Mouse (Mus musculus): ENCODE measurements around the gene Piezo1. TPM values are rescaled to one million over a fixed set of nuclear protein-coding genes. Genes with fewer than 3 reads are reported as not detected.

Gene Piezo1
- total and polyA plus RNA-seq, 2 experiments = 2.2 to 11.1 TPM

- H3K79me2 ChIP-seq (ENCODE audit: control insufficient read depth, insufficient read depth, low read length) = peaks cover 3% of the 10 kb centered on the region; the same call in 1 of the 2 replicates
- H3K36me3 ChIP-seq (ENCODE audit: control insufficient read depth, insufficient read depth, low read length) = no peaks in the 10 kb centered on the region
- no peak overlapping the region for H3K27ac ChIP-seq (replicated peaks; ENCODE audit: insufficient read depth, low read depth, low read length)
- H3K9ac ChIP-seq (ENCODE audit: low read depth, low read length) = no peak overlapping the region
- DNase-seq (ENCODE audit: extremely low read depth, low read depth, low spot score) = no peak
- no peaks in the 10 kb centered on the region for H3K4me1 ChIP-seq (ENCODE audit: control insufficient read depth, insufficient read depth, low read length)
- no peak overlapping the region for H3K4me3 ChIP-seq (ENCODE audit: insufficient read depth, low read depth, low read length)
- TF ChIP-seq POLR2A (IDR thresholded peaks at IDR 0.05; ENCODE audit: extremely low read depth, insufficient read depth, low read length) (no peak), CTCF (IDR thresholded peaks at IDR 0.05; ENCODE audit: low read depth, low read length) (no peak)
- H3K27me3 ChIP-seq (ENCODE audit: control insufficient read depth, insufficient read depth, low read length) = no peaks in the 10 kb centered on the region
- 84% methylated on average over 13 of the region's 13 CpGs for WGBS
These were observed 2.8 kb downstream of the Piezo1 start for GRCm38 (mm10) chr8:122548331-122548730.

GRCm38 (mm10) chr8:122547815-122548214 is 3.3 kb downstream of the Piezo1 start:
- Histone ChIP-seq H3K79me2 (ENCODE audit: control insufficient read depth, insufficient read depth, low read length) (peaks cover 3% of the 10 kb centered on the region; the same call in 1 of the 2 replicates), H3K4me3 (ENCODE audit: insufficient read depth, low read depth, low read length) (no peak overlapping the region), H3K36me3 (ENCODE audit: control insufficient read depth, insufficient read depth, low read length) (no peaks in the 10 kb centered on the region), H3K27ac (replicated peaks; ENCODE audit: insufficient read depth, low read depth, low read length) (no peak overlapping the region), H3K4me1 (ENCODE audit: control insufficient read depth, insufficient read depth, low read length) (no peaks in the 10 kb centered on the region), H3K27me3 (ENCODE audit: control insufficient read depth, insufficient read depth, low read length) (no peaks in the 10 kb centered on the region), H3K9ac (ENCODE audit: low read depth, low read length) (no peak overlapping the region)
- no peak for DNase-seq (ENCODE audit: extremely low read depth, low read depth, low spot score)
- TF ChIP-seq POLR2A (IDR thresholded peaks at IDR 0.05; ENCODE audit: extremely low read depth, insufficient read depth, low read length) = no peak
- no peak for TF ChIP-seq CTCF (IDR thresholded peaks at IDR 0.05; ENCODE audit: low read depth, low read length)
- 65% methylated on average over 5 of the region's 5 CpGs for WGBS

- no peaks in the 10 kb centered on the region for H3K36me3 ChIP-seq (ENCODE audit: control insufficient read depth, insufficient read depth, low read length)
- no peaks in the 10 kb centered on the region for H3K27me3 ChIP-seq (ENCODE audit: control insufficient read depth, insufficient read depth, low read length)
- WGBS = 67% methylated on average over 24 of the region's 24 CpGs
- peaks cover 7% of the 10 kb centered on the region; the same call in 1 of the 2 replicates for H3K79me2 ChIP-seq (ENCODE audit: control insufficient read depth, insufficient read depth, low read length)
- H3K9ac ChIP-seq (ENCODE audit: low read depth, low read length) = peak overlapping the region; percentile 23
- DNase-seq (ENCODE audit: extremely low read depth, low read depth, low spot score) = no peak
- H3K4me3 ChIP-seq (ENCODE audit: insufficient read depth, low read depth, low read length) = no peak overlapping the region
- peak overlapping the region; percentile 25 for H3K27ac ChIP-seq (replicated peaks; ENCODE audit: insufficient read depth, low read depth, low read length)
- TF ChIP-seq POLR2A (IDR thresholded peaks at IDR 0.05; ENCODE audit: extremely low read depth, insufficient read depth, low read length) = no peak
- TF ChIP-seq CTCF (IDR thresholded peaks at IDR 0.05; ENCODE audit: low read depth, low read length) = no peak
- no peaks in the 10 kb centered on the region for H3K4me1 ChIP-seq (ENCODE audit: control insufficient read depth, insufficient read depth, low read length)
These were observed 4.2 kb downstream of the Piezo1 start for GRCm38 (mm10) chr8:122546811-122547453.

- Histone ChIP-seq H3K36me3 (ENCODE audit: control insufficient read depth, insufficient read depth, low read length) (no peaks in the 10 kb centered on the region), H3K9ac (ENCODE audit: low read depth, low read length) (no peak overlapping the region), H3K27me3 (ENCODE audit: control insufficient read depth, insufficient read depth, low read length) (no peaks in the 10 kb centered on the region), H3K4me1 (ENCODE audit: control insufficient read depth, insufficient read depth, low read length) (no peaks in the 10 kb centered on the region), H3K79me2 (ENCODE audit: control insufficient read depth, insufficient read depth, low read length) (peaks cover 7% of the 10 kb centered on the region; the same call in 1 of the 2 replicates), H3K4me3 (ENCODE audit: insufficient read depth, low read depth, low read length) (no peak overlapping the region), H3K27ac (replicated peaks; ENCODE audit: insufficient read depth, low read depth, low read length) (no peak overlapping the region)
- DNase-seq (ENCODE audit: extremely low read depth, low read depth, low spot score) = no peak
- TF ChIP-seq CTCF (IDR thresholded peaks at IDR 0.05; ENCODE audit: low read depth, low read length) = no peak
- TF ChIP-seq POLR2A (IDR thresholded peaks at IDR 0.05; ENCODE audit: extremely low read depth, insufficient read depth, low read length) = no peak
- WGBS = 81% methylated on average over 7 of the region's 7 CpGs
These were observed 4.9 kb downstream of the Piezo1 start for GRCm38 (mm10) chr8:122546066-122546755.

- Histone ChIP-seq H3K27ac (replicated peaks; ENCODE audit: insufficient read depth, low read depth, low read length) (no peak overlapping the region), H3K4me3 (ENCODE audit: insufficient read depth, low read depth, low read length) (no peak overlapping the region), H3K9ac (ENCODE audit: low read depth, low read length) (no peak overlapping the region), H3K27me3 (ENCODE audit: control insufficient read depth, insufficient read depth, low read length) (no peaks in the 10 kb centered on the region), H3K36me3 (ENCODE audit: control insufficient read depth, insufficient read depth, low read length) (no peaks in the 10 kb centered on the region), H3K79me2 (ENCODE audit: control insufficient read depth, insufficient read depth, low read length) (peaks cover 7% of the 10 kb centered on the region; the same call in 1 of the 2 replicates), H3K4me1 (ENCODE audit: control insufficient read depth, insufficient read depth, low read length) (no peaks in the 10 kb centered on the region)
- TF ChIP-seq POLR2A (IDR thresholded peaks at IDR 0.05; ENCODE audit: extremely low read depth, insufficient read depth, low read length) (no peak), CTCF (IDR thresholded peaks at IDR 0.05; ENCODE audit: low read depth, low read length) (no peak)
- DNase-seq (ENCODE audit: extremely low read depth, low read depth, low spot score) = no peak
- 94% methylated on average over 8 of the region's 8 CpGs for WGBS
These were observed 7.0 kb downstream of the Piezo1 start for GRCm38 (mm10) chr8:122544138-122544537.
